21 mouse cellular contexts compared by ENCODE assay signal in the genomic region with DNA sequence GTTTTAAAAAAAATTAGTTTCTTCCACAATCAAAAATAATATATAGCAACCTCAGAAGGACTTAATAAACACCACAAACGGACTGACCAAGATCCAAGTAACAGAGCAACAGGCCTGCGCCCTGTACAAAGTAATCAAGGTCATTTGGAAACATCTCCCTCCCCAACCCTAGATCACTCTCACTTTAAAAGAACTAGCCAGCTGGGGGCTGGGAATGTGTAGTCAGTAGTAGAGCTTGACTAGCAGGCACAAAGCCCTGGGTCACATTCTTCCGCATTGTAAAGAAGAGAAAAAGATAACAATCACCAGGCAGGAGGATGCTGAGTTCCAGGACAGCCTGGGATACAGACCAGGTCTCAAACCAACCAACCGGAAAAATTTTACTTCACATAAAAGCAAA. TPM values are rescaled to one million over a fixed set of nuclear protein-coding genes. Genes with fewer than 3 reads are reported as not detected.
DNase-seq lines count a peak whose midpoint lies in the region; ATAC-seq lines count a peak whose summit lies in the region.
"Had no signal": no experiment of that assay in that cellular context is flagged by ENCODE, and none has a peak within 500 bp of the region (broad histone marks: within the 10 kb centered on the region; RNA-seq: fewer than 3 reads in every experiment).

No protein-coding gene starts in this region.

- no peaks in the 10 kb centered on the region for H3K27me3 ChIP-seq in heart, embryonic 13.5 days (replicated peaks)
- no peaks in the 10 kb centered on the region for H3K27me3 ChIP-seq in intestine, embryonic 16.5 days (replicated peaks; ENCODE audit: control insufficient read depth, insufficient read depth, low read length)
- H3K27me3 ChIP-seq: embryonic facial prominence, embryonic 15.5 days; limb, embryonic 12.5 days; liver, embryonic 12.5 days; neural tube, embryonic 15.5 days had no signal

- no peak overlapping the region for H3K4me3 ChIP-seq in heart, embryonic 13.5 days
- no peak overlapping the region for H3K4me3 ChIP-seq in intestine, embryonic 16.5 days (ENCODE audit: low read length)
- H3K4me3 ChIP-seq: embryonic facial prominence, embryonic 15.5 days; limb, embryonic 12.5 days; liver, embryonic 12.5 days; neural tube, embryonic 15.5 days had no signal

- peaks cover 37% of the 10 kb centered on the region for H3K4me1 ChIP-seq in heart, embryonic 13.5 days
- no peaks in the 10 kb centered on the region for H3K4me1 ChIP-seq in intestine, embryonic 16.5 days (ENCODE audit: control insufficient read depth, insufficient read depth, low read length)
- H3K4me1 ChIP-seq: embryonic facial prominence, embryonic 15.5 days; neural tube, embryonic 15.5 days had no signal

- H3K4me2 ChIP-seq in heart, embryonic 13.5 days, result 0 out of 2 replicates have a peak overlapping the region, but pooled peaks have one; percentile 1
- H3K4me2 ChIP-seq in intestine, embryonic 16.5 days (ENCODE audit: low read depth, low read length), result no peak overlapping the region
- H3K4me2 ChIP-seq: embryonic facial prominence, embryonic 15.5 days; hindbrain, embryonic 14.5 days; limb, embryonic 12.5 days; liver, embryonic 12.5 days; lung, embryonic 14.5 days; neural tube, embryonic 15.5 days had no signal

- peak; percentile 46 for DNase-seq in adrenal gland, adult 2 months
- no peak for DNase-seq in adrenal gland, postnatal 4 days (ENCODE audit: low spot score in 2 of 2)
- no peak for DNase-seq in heart, adult 8-10 months (ENCODE audit: low spot score)
- peak; percentile 7 for DNase-seq in lung, postnatal 36 days
- DNase-seq in lung, adult 18-20 months, result no peak
- DNase-seq in adrenal gland, postnatal 36 days, result peak; percentile 17 to 41
- DNase-seq: cerebellum, adult 9-11 months; forebrain, postnatal 0 days; kidney, postnatal 4 days; lung, embryonic 14.5 days; lung, postnatal 4 days had no signal

- H3K9ac ChIP-seq in heart, embryonic 13.5 days, result no peak overlapping the region
- no peak overlapping the region for H3K9ac ChIP-seq in intestine, embryonic 16.5 days (ENCODE audit: low read depth, low read length)
- H3K9ac ChIP-seq: embryonic facial prominence, embryonic 15.5 days; forebrain, postnatal 0 days; hindbrain, embryonic 14.5 days; limb, embryonic 12.5 days; liver, embryonic 12.5 days; lung, embryonic 14.5 days; neural tube, embryonic 15.5 days had no signal

- no peak for ATAC-seq in heart, embryonic 13.5 days (ENCODE audit: extremely low read depth, insufficient number of reproducible peaks, low FRiP score, low TSS enrichment)
- ATAC-seq in intestine, embryonic 16.5 days, result no peak
- ATAC-seq: CD4-positive, CD25-positive, alpha-beta regulatory T cell, adult 4 months; forebrain, postnatal 0 days; liver, embryonic 12.5 days; midbrain, embryonic 16.5 days had no signal

- no peaks in the 10 kb centered on the region for H3K36me3 ChIP-seq in heart, embryonic 13.5 days
- H3K36me3 ChIP-seq in intestine, embryonic 16.5 days (ENCODE audit: control insufficient read depth, insufficient read depth, low read length), result no peaks in the 10 kb centered on the region
- H3K36me3 ChIP-seq: embryonic facial prominence, embryonic 15.5 days; limb, embryonic 12.5 days; liver, embryonic 12.5 days; neural tube, embryonic 15.5 days had no signal

- H3K9me3 ChIP-seq in heart, embryonic 13.5 days, result no peaks in the 10 kb centered on the region
- no peaks in the 10 kb centered on the region for H3K9me3 ChIP-seq in intestine, embryonic 16.5 days (ENCODE audit: control insufficient read depth, low read length)
- H3K9me3 ChIP-seq: embryonic facial prominence, embryonic 15.5 days; limb, embryonic 12.5 days; liver, embryonic 12.5 days; neural tube, embryonic 15.5 days had no signal

- peak overlapping the region; percentile 67 for H3K27ac ChIP-seq in heart, embryonic 13.5 days (replicated peaks)
- H3K27ac ChIP-seq in intestine, embryonic 16.5 days (ENCODE audit: low read length), result no peak overlapping the region
- H3K27ac ChIP-seq: embryonic facial prominence, embryonic 15.5 days; hindbrain, embryonic 14.5 days; limb, embryonic 12.5 days; liver, embryonic 12.5 days; neural tube, embryonic 15.5 days; stomach, postnatal 0 days had no signal

- 31% methylated on average over 4 of the region's 4 CpGs for WGBS in heart, embryonic 13.5 days
- WGBS in intestine, embryonic 16.5 days, result 54% methylated on average over 4 of the region's 4 CpGs

RNA-seq across cellular contexts. Expression of gene Nlk, which starts 33.3 kb away (rescaled TPM):
- 10 to 100 TPM; 37.8 to 75.4 TPM for total RNA-seq in adrenal gland, adult 2 months (2021)
- polyA plus RNA-seq in adrenal gland, adult 2 months (2012; rRNA removed), result 29.3 and 30.1 TPM in 2 replicates
- 10 to 100 TPM; 43.9 to 44.0 TPM for total RNA-seq in adrenal gland, postnatal 4 days (2021)
- polyA plus RNA-seq in heart, embryonic 13.5 days (2015; fragmentation: Nextera tagmentation; extraction: Ambion mirVana), result 11.4 and 11.5 TPM in 2 replicates
- total RNA-seq in heart, adult 8-10 months (2022), result 10 to 100 TPM; 11.7 to 15.2 (median 12.4) TPM
- 10 to 100 TPM; 48.6 to 53.6 TPM for total RNA-seq in adrenal gland, postnatal 36 days (2021)
- 8.4 and 8.8 TPM in 2 replicates for polyA plus RNA-seq in intestine, embryonic 16.5 days (2015; fragmentation: Nextera tagmentation; extraction: Ambion mirVana)

Comparison
In these comparisons a context has a peak if more than half of its experiments do, and no peak if none do; other contexts are left out.
1. DNase-seq: peak in adrenal gland, adult 2 months (single experiment), lung, postnatal 36 days (single experiment) and adrenal gland, postnatal 36 days (2 of 2); none in adrenal gland, postnatal 4 days (0 of 2), heart, adult 8-10 months (single experiment) and lung, adult 18-20 months (0 of 2).